Mouse (Mus musculus) MEL (cell line): ENCODE measurements at regions not wholly inside any gene's neighbourhood (a gene's known extent, or its start where the extent isn't known, plus 50 kb on each side); places are given as distances from the start of the nearest gene placed in this dataset.

Source experiments
- DNase-seq: peaks from one replicate; pipeline ENCODE4 v3.0.0; 2011; ENCODE audit warnings: low read depth, low spot score
- H3K27ac ChIP-seq: 2 replicates; pipeline ENCODE4 v1.5.1; 2012; ENCODE audit warnings: low read depth, mild to moderate bottlenecking, control low read depth, low read length, moderate library complexity; ENCODE audit not compliant: control insufficient read depth
- H3K27me3 ChIP-seq, 2 experiments: fragments of 150-350 bp in 1 of 2; sonication (generic) in 1 of 2; 2 replicates each; pipeline ENCODE4 v1.6.1; 2012; ENCODE audit warnings: low read length in 2 of 2, mild to moderate bottlenecking in 2 of 2, improper control_type of control experiment in 1 of 2, moderate library complexity in 1 of 2; ENCODE audit not compliant: insufficient read depth in 2 of 2, control insufficient read depth in 1 of 2
- H3K36me3 ChIP-seq, 2 experiments: 2 replicates each; pipeline ENCODE4 v1.6.1; 2012 to 2014; ENCODE audit warnings: low read length in 2 of 2, improper control_type of control experiment in 1 of 2, inconsistent platforms in 1 of 2, mild to moderate bottlenecking in 1 of 2; ENCODE audit not compliant: insufficient read depth in 2 of 2, control insufficient read depth in 1 of 2
- H3K4me1 ChIP-seq, 2 experiments: fragments of 150-350 bp in 1 of 2; sonication (generic) in 1 of 2; 2 replicates each; pipeline ENCODE4 v1.6.1; 2012; ENCODE audit warnings: low read length in 2 of 2, improper control_type of control experiment in 1 of 2, mild to moderate bottlenecking in 1 of 2; ENCODE audit not compliant: insufficient read depth in 2 of 2, control insufficient read depth in 1 of 2
- H3K4me3 ChIP-seq, 2 experiments: fragments of 150-350 bp in 1 of 2; sonication (generic) in 1 of 2; 2 replicates each; pipeline ENCODE4 v1.5.1; 2012; ENCODE audit warnings: low read depth in 2 of 2, low read length in 2 of 2, mild to moderate bottlenecking in 2 of 2, moderate library complexity in 2 of 2, control low read depth in 1 of 2, improper control_type of control experiment in 1 of 2; ENCODE audit not compliant: control insufficient read depth in 1 of 2, insufficient read depth in 1 of 2
- H3K79me2 ChIP-seq: 2 replicates; pipeline ENCODE4 v1.6.1; 2012; ENCODE audit warnings: mild to moderate bottlenecking, low read length, moderate library complexity; ENCODE audit not compliant: control insufficient read depth, poor library complexity, insufficient read depth
- H3K9ac ChIP-seq: 2 replicates; pipeline ENCODE4 v1.6.1; 2012; ENCODE audit warnings: low read depth, mild to moderate bottlenecking, control low read depth, low read length, moderate library complexity; ENCODE audit not compliant: control insufficient read depth, poor library complexity, severe bottlenecking
- H3K9me3 ChIP-seq: fragments of 150-350 bp; sonication (generic); replicated peaks from 2 replicates; pipeline ENCODE4 v1.6.1; 2012; ENCODE audit warnings: mild to moderate bottlenecking, low read length, improper control_type of control experiment, moderate library complexity; ENCODE audit not compliant: insufficient read depth
- CHD1 ChIP-seq: IDR thresholded peaks from 2 replicates; pipeline ENCODE4 v1.6.1; 2012; ENCODE audit warnings: low read depth, mild to moderate bottlenecking, inconsistent platforms, low read length, improper control_type of control experiment
- CHD2 ChIP-seq: IDR thresholded peaks from 2 replicates; pipeline ENCODE4 v1.6.1; 2011; ENCODE audit warnings: low read length, improper control_type of control experiment
- GABPA ChIP-seq: IDR thresholded peaks from 2 replicates; pipeline ENCODE4 v1.6.1; 2012; ENCODE audit warnings: low read depth, mild to moderate bottlenecking, inconsistent platforms, low read length, improper control_type of control experiment, moderate library complexity
- GATA1 ChIP-seq: IDR thresholded peaks from 2 replicates; pipeline ENCODE4 v1.6.1; 2011; ENCODE audit warnings: low read depth, low read length, improper control_type of control experiment
- HCFC1 ChIP-seq: IDR thresholded peaks from 2 replicates; pipeline ENCODE4 v1.6.1; 2012; ENCODE audit warnings: low read depth, mild to moderate bottlenecking, inconsistent platforms, low read length, improper control_type of control experiment, moderate library complexity
- MAFK ChIP-seq: IDR thresholded peaks from 2 replicates; pipeline ENCODE4 v1.6.1; 2011; ENCODE audit warnings: low read depth, mild to moderate bottlenecking, low read length, improper control_type of control experiment, borderline replicate concordance
- MAX ChIP-seq: IDR thresholded peaks from 2 replicates; pipeline ENCODE4 v1.6.1; 2011; ENCODE audit warnings: low read length, improper control_type of control experiment
- MEF2A ChIP-seq: IDR thresholded peaks from 2 replicates; pipeline ENCODE4 v1.6.1; 2014; ENCODE audit warnings: low read depth, mild to moderate bottlenecking, inconsistent platforms, low read length, improper control_type of control experiment; ENCODE audit not compliant: poor library complexity, insufficient replicate concordance, severe bottlenecking; ENCODE audit errors: extremely low read depth
- MXI1 ChIP-seq: IDR thresholded peaks from 2 replicates; pipeline ENCODE4 v1.6.1; 2011; ENCODE audit warnings: mild to moderate bottlenecking, low read depth, low read length, improper control_type of control experiment
- MYC ChIP-seq: IDR thresholded peaks from 2 replicates; pipeline ENCODE4 v1.6.1; 2011; ENCODE audit warnings: low read depth, mild to moderate bottlenecking, low read length, improper control_type of control experiment, moderate library complexity
- NRF1 ChIP-seq: IDR thresholded peaks from 2 replicates; pipeline ENCODE4 v1.6.1; 2014; ENCODE audit warnings: low read depth, mild to moderate bottlenecking, inconsistent platforms, low read length, improper control_type of control experiment, moderate library complexity; ENCODE audit not compliant: poor library complexity, insufficient read depth, severe bottlenecking
- POLR2AphosphoS5 ChIP-seq: IDR thresholded peaks from 2 replicates; pipeline ENCODE4 v1.6.1; 2012; ENCODE audit warnings: low read depth, borderline replicate concordance, mild to moderate bottlenecking, inconsistent platforms, low read length, moderate library complexity, mixed read lengths
- RAD21 ChIP-seq: IDR thresholded peaks from 2 replicates; pipeline ENCODE4 v1.6.1; 2011; ENCODE audit warnings: mild to moderate bottlenecking, low read depth, low read length, improper control_type of control experiment
- SIN3A ChIP-seq: IDR thresholded peaks from 2 replicates; pipeline ENCODE4 v1.6.1; 2012; ENCODE audit warnings: low read length, improper control_type of control experiment, inconsistent platforms
- SMC3 ChIP-seq: IDR thresholded peaks from 2 replicates; pipeline ENCODE4 v1.6.1; 2011; ENCODE audit warnings: low read depth, low read length, improper control_type of control experiment
- TBP ChIP-seq: IDR thresholded peaks from 2 replicates; pipeline ENCODE4 v1.8.0; 2011; ENCODE audit warnings: low read depth, low read length, improper control_type of control experiment
- UBTF ChIP-seq: IDR thresholded peaks from 2 replicates; pipeline ENCODE4 v1.6.1; 2012; ENCODE audit warnings: low read depth, mild to moderate bottlenecking, inconsistent platforms, low read length, improper control_type of control experiment, moderate library complexity, borderline replicate concordance; ENCODE audit not compliant: insufficient read depth
- USF1 ChIP-seq: IDR thresholded peaks from 2 replicates; pipeline ENCODE4 v1.6.1; 2014; ENCODE audit warnings: low read depth, mild to moderate bottlenecking, inconsistent platforms, low read length, improper control_type of control experiment, moderate library complexity
- USF2 ChIP-seq, 2 experiments: IDR thresholded peaks; 2 replicates each; pipeline ENCODE4 v1.6.1; 2011 to 2012; ENCODE audit warnings: improper control_type of control experiment in 2 of 2, low read length in 2 of 2, borderline replicate concordance in 1 of 2, inconsistent platforms in 1 of 2, low read depth in 1 of 2, mild to moderate bottlenecking in 1 of 2; ENCODE audit not compliant: insufficient read depth in 1 of 2

- Histone ChIP-seq H3K27ac (no peak overlapping the region), H3K4me3 (no peak overlapping the region), H3K27me3 (no peaks in the 10 kb centered on the region), H3K36me3 (no peaks in the 10 kb centered on the region), H3K9me3 (no peaks in the 10 kb centered on the region), H3K9ac (no peak overlapping the region), H3K79me2 (no peaks in the 10 kb centered on the region), H3K4me1 (no peaks in the 10 kb centered on the region)
- DNase-seq = no peak
- no peak for TF ChIP-seq RAD21
- no peak for TF ChIP-seq SMC3
- no peak for TF ChIP-seq TBP
- no peak for TF ChIP-seq MYC
- TF ChIP-seq USF1 = no peak
- no peak for TF ChIP-seq GABPA
- no peak for TF ChIP-seq CHD1
- no peak for TF ChIP-seq NRF1
- no peak for TF ChIP-seq MAX
Measured at GRCm38 (mm10) chr8:91987854-91988253, 186.0 kb upstream of the Irx3 start.

GRCm38 (mm10) chr8:91983171-91983570 lies 181.3 kb upstream of the Irx3 start:
- Histone ChIP-seq H3K9me3 (no peaks in the 10 kb centered on the region), H3K79me2 (no peaks in the 10 kb centered on the region), H3K27me3 (no peaks in the 10 kb centered on the region), H3K4me1 (no peaks in the 10 kb centered on the region), H3K9ac (no peak overlapping the region), H3K27ac (no peak overlapping the region), H3K4me3 (no peak overlapping the region), H3K36me3 (no peaks in the 10 kb centered on the region)
- no peak for DNase-seq
- TF ChIP-seq POLR2AphosphoS5 (no peak), HCFC1 (no peak), USF2 (IDR thresholded peaks at IDR 0.05; ENCODE audit: borderline replicate concordance in 1 of 2, insufficient read depth in 1 of 2, low read depth in 1 of 2, low read length in 2 of 2) (no peak), USF1 (no peak), MXI1 (no peak), SMC3 (no peak), UBTF (no peak), GATA1 (no peak), MEF2A (no peak), CHD2 (no peak), SIN3A (no peak), MYC (no peak), MAFK (no peak)
